Mouse (Mus musculus): ENCODE results near the gene Ptcra. TPM values are rescaled to one million over a fixed set of nuclear protein-coding genes. Genes with fewer than 3 reads are reported as not detected.

The Ptcra gene
- 0.24 and 0.34 TPM in 2 replicates for polyA plus RNA-seq (2014; fragmentation: Nextera tagmentation; extraction: Ambion mirVana)

DNA sequence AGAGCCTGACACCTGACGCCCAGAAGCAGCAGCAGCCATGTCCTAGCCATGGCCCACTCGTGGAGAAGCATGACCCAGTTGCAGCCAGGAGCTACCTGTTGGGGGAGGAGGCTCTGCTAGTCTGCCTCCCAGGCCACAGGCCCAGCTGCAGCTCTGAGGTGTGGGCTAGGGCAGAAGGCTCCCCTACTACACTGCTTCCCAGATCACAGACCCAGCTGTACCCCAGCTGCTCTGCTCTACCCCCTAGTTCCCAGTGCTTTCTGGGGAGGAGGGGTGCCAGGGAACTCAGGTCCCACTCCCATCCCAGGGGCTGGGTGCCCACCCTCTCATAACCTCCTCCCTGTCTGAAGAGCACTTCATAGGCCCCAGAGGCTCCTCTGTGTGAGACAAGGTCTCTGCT lies at the start of gene Ptcra:
Ptcra (minus strand) TSS at position 169 of the 400 bp plus-strand sequence.
- Histone ChIP-seq H3K27me3 (ENCODE audit: control insufficient read depth, insufficient read depth, low read length) (peaks cover 3% of the 10 kb centered on the region; the same call in 1 of the 2 replicates), H3K27ac (ENCODE audit: low read depth, low read length) (no peak within 1 kb of the TSS), H3K4me1 (ENCODE audit: control insufficient read depth, insufficient read depth, low read length) (no peaks in the 10 kb centered on the region), H3K36me3 (ENCODE audit: control insufficient read depth, insufficient read depth, low read length) (no peaks in the 10 kb centered on the region), H3K9me3 (replicated peaks; ENCODE audit: control insufficient read depth, low read length) (no peaks in the 10 kb centered on the region), H3K9ac (ENCODE audit: low read depth, low read length) (no peak within 1 kb of the TSS), H3K4me2 (no peak within 1 kb of the TSS), H3K4me3 (ENCODE audit: low read depth, low read length) (no peak within 1 kb of the TSS)
- 52% methylated on average over 2 of the region's 2 CpGs for WGBS (ENCODE audit: insufficient replicate concordance)
- ATAC-seq (replicated peaks; ENCODE audit: insufficient number of reproducible peaks, low FRiP score, low TSS enrichment): 0 out of 2 replicates have a peak, but pooled peaks have one; percentile 35

DNA sequence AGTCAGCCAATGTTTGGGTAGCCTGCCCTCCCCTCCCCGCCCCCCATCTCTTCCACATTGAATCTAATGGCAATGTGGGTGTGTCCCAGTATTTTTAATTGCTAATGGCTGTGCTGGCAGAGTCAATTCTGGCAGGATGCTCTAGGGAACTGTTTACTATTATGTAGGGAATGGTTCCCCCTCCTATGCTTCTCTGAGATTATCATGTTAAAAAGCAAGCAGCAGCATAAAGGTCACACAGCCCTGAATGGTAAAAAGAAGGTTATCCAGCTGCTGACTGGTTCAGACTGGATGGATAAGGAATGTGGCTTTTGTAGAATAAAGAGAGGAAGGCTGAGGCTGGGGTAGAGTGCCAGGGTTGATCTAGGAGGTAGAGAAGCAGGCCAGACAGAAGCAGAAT lies 48.9 kb upstream of the Ptcra start:
- Histone ChIP-seq H3K4me3 (ENCODE audit: low read depth, low read length) (no peak overlapping the region), H3K27me3 (ENCODE audit: control insufficient read depth, insufficient read depth, low read length) (no peaks in the 10 kb centered on the region), H3K36me3 (ENCODE audit: control insufficient read depth, insufficient read depth, low read length) (0 out of 2 replicates have a peak, but pooled peaks cover 3% of the 10 kb centered on the region), H3K9ac (ENCODE audit: low read depth, low read length) (no peak overlapping the region), H3K9me3 (replicated peaks; ENCODE audit: control insufficient read depth, low read length) (no peaks in the 10 kb centered on the region), H3K27ac (ENCODE audit: low read depth, low read length) (no peak overlapping the region), H3K4me2 (no peak overlapping the region), H3K4me1 (ENCODE audit: control insufficient read depth, insufficient read depth, low read length) (no peaks in the 10 kb centered on the region)
- 81% methylated on average over 1 of the region's 1 CpGs for WGBS (ENCODE audit: insufficient replicate concordance)
- ATAC-seq (replicated peaks; ENCODE audit: insufficient number of reproducible peaks, low FRiP score, low TSS enrichment): no peak

DNA sequence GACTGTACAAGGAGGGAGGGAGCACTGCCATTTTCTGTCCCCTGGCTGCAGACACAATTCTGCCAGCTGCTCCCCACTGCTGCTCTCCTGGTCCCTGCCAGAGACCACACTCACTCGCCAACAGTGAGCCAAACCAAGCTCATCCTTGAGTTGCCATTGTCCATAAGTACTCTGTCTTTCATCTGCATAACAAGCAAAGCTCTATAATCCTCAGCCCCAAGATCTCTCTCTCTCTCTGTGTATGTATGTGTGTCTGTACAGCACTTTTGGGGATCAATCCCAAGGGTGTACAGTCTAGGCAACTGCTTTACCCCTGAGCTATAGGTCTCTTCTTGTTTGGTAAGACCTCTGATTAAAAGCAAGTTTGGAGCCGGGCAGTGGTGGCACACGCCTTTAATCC lies 47.2 kb upstream of the Ptcra start:
- no peak overlapping the region for H3K9ac ChIP-seq (ENCODE audit: low read depth, low read length)
- ATAC-seq (replicated peaks; ENCODE audit: insufficient number of reproducible peaks, low FRiP score, low TSS enrichment): no peak
- no peak overlapping the region for H3K4me3 ChIP-seq (ENCODE audit: low read depth, low read length)
- H3K36me3 ChIP-seq (ENCODE audit: control insufficient read depth, insufficient read depth, low read length): peaks cover 8% of the 10 kb centered on the region
- H3K27ac ChIP-seq (ENCODE audit: low read depth, low read length): no peak overlapping the region
- no peaks in the 10 kb centered on the region for H3K9me3 ChIP-seq (replicated peaks; ENCODE audit: control insufficient read depth, low read length)
- no peaks in the 10 kb centered on the region for H3K4me1 ChIP-seq (ENCODE audit: control insufficient read depth, insufficient read depth, low read length)
- WGBS (ENCODE audit: insufficient replicate concordance): 85% methylated on average over 3 of the region's 3 CpGs
- H3K4me2 ChIP-seq: no peak overlapping the region
- H3K27me3 ChIP-seq (ENCODE audit: control insufficient read depth, insufficient read depth, low read length): no peaks in the 10 kb centered on the region

DNA sequence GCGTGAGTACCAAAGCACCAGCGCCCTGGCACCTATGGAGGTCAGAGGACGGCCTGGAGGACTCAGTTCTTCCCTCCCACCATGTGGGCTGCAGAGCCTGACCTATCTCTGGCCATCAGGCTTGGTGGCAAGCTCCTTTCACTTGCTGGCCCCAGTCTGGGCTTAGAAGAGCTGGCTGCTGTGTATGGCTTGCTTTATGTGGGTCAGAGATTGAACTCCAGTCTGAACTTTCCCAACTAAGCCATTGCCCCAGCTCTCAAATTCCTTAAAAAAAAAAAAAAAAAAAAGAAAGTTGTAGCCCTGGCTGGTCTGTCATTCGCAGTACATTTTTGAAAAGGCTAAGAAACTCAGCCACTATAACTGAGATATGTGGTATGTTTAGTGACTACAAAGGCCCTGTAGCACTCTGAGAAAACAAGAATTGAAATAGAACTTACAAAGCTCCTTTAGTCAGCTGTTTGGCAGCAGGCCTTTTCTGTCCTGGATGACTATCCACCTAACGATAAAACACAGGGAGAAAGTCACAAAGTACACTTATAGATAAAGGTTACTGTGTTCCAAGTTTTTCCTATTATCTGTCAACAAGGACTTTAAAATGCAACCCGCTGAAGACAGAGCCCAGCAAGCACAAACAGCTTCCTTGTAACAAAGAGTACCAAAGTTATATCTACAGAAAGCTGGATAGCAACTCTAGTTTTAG lies 45.8 kb upstream of the Ptcra start:
- 79% methylated on average over 6 of the region's 6 CpGs for WGBS (ENCODE audit: insufficient replicate concordance)
- peaks cover 11% of the 10 kb centered on the region for H3K36me3 ChIP-seq (ENCODE audit: control insufficient read depth, insufficient read depth, low read length)
- ATAC-seq (replicated peaks; ENCODE audit: insufficient number of reproducible peaks, low FRiP score, low TSS enrichment): no peak
- H3K9me3 ChIP-seq (replicated peaks; ENCODE audit: control insufficient read depth, low read length): no peaks in the 10 kb centered on the region
- H3K4me3 ChIP-seq (ENCODE audit: low read depth, low read length): no peak overlapping the region
- H3K27ac ChIP-seq (ENCODE audit: low read depth, low read length): no peak overlapping the region
- no peak overlapping the region for H3K4me2 ChIP-seq
- H3K9ac ChIP-seq (ENCODE audit: low read depth, low read length): no peak overlapping the region
- H3K27me3 ChIP-seq (ENCODE audit: control insufficient read depth, insufficient read depth, low read length): no peaks in the 10 kb centered on the region
- H3K4me1 ChIP-seq (ENCODE audit: control insufficient read depth, insufficient read depth, low read length): no peaks in the 10 kb centered on the region

DNA sequence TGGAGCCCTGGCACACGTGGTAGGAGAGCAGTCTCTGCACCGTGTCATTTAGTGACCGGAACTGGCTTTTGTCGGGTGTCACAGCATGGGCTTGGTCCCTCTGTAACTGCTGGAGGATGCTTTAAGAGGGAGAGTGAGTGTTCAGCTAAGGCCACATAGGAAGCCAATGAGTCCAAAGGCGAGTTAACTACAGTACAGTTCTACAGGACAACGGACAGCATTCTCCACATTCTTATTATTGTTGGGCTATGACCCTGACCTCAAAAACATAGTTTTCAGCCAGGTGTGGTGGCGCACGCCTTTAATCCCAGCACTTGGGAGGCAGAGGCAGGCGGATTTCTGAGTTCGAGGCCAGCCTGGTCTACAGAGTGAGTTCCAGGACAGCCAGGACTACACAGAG lies 44.9 kb upstream of the Ptcra start:
- H3K9ac ChIP-seq (ENCODE audit: low read depth, low read length): no peak overlapping the region
- 89% methylated on average over 10 of the region's 10 CpGs for WGBS (ENCODE audit: insufficient replicate concordance)
- H3K27me3 ChIP-seq (ENCODE audit: control insufficient read depth, insufficient read depth, low read length): no peaks in the 10 kb centered on the region
- H3K4me3 ChIP-seq (ENCODE audit: low read depth, low read length): no peak overlapping the region
- no peak for ATAC-seq (replicated peaks; ENCODE audit: insufficient number of reproducible peaks, low FRiP score, low TSS enrichment)
- H3K4me2 ChIP-seq: no peak overlapping the region
- H3K9me3 ChIP-seq (replicated peaks; ENCODE audit: control insufficient read depth, low read length): no peaks in the 10 kb centered on the region
- no peaks in the 10 kb centered on the region for H3K4me1 ChIP-seq (ENCODE audit: control insufficient read depth, insufficient read depth, low read length)
- H3K36me3 ChIP-seq (ENCODE audit: control insufficient read depth, insufficient read depth, low read length): peaks cover 7% of the 10 kb centered on the region
- no peak overlapping the region for H3K27ac ChIP-seq (ENCODE audit: low read depth, low read length)

DNA sequence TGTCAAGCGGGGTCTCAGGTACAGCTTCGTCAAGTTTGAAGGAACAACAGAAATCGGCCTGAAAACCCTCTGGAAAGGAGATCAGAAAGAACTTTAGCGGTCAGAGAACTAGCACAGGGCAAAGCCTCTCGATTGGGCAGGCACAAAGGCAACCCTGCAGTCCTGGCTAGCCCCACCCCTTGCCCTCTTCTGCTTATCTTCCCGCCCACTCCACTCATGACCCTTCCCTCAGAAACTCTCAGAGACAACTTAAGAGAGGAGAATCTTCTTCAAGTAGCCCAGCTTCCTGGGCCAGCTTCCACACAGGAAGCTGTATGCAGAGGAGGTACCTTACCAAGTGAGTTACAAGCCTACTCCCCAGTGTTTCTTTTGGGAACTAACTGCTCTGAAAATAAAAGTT lies 38.2 kb upstream of the Ptcra start:
- no peak overlapping the region for H3K9ac ChIP-seq (ENCODE audit: low read depth, low read length)
- 0 out of 2 replicates have a peak, but pooled peaks cover 3% of the 10 kb centered on the region for H3K4me1 ChIP-seq (ENCODE audit: control insufficient read depth, insufficient read depth, low read length)
- H3K36me3 ChIP-seq (ENCODE audit: control insufficient read depth, insufficient read depth, low read length): peaks cover 12% of the 10 kb centered on the region
- no peak overlapping the region for H3K4me3 ChIP-seq (ENCODE audit: low read depth, low read length)
- H3K27me3 ChIP-seq (ENCODE audit: control insufficient read depth, insufficient read depth, low read length): no peaks in the 10 kb centered on the region
- H3K9me3 ChIP-seq (replicated peaks; ENCODE audit: control insufficient read depth, low read length): no peaks in the 10 kb centered on the region
- no peak for ATAC-seq (replicated peaks; ENCODE audit: insufficient number of reproducible peaks, low FRiP score, low TSS enrichment)
- no peak overlapping the region for H3K27ac ChIP-seq (ENCODE audit: low read depth, low read length)
- H3K4me2 ChIP-seq: no peak overlapping the region
- 81% methylated on average over 6 of the region's 6 CpGs for WGBS (ENCODE audit: insufficient replicate concordance)

DNA sequence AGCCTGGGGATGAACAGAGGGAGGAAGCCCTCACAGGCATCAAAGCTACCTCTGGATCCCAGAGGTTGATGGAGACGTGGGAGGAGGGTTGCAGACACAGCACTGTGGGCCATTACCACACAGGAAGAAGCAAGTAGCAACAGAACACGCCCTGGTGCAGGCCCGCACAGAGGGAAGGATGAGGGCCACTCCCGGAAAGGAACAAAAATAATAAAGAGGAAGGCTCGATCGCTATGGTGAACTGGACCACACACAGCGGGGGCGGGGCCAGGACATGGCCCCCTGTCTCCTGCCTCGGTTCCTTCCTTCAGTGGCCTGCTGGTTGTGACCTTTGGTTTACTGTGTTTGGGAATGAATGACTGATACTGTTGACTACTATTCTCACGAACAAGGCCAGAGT lies 36.2 kb upstream of the Ptcra start:
- H3K9ac ChIP-seq (ENCODE audit: low read depth, low read length): no peak overlapping the region
- no peak overlapping the region for H3K4me3 ChIP-seq (ENCODE audit: low read depth, low read length)
- 0 out of 2 replicates have a peak, but pooled peaks cover 3% of the 10 kb centered on the region for H3K4me1 ChIP-seq (ENCODE audit: control insufficient read depth, insufficient read depth, low read length)
- WGBS (ENCODE audit: insufficient replicate concordance): 83% methylated on average over 10 of the region's 10 CpGs
- H3K4me2 ChIP-seq: no peak overlapping the region
- no peak for ATAC-seq (replicated peaks; ENCODE audit: insufficient number of reproducible peaks, low FRiP score, low TSS enrichment)
- no peaks in the 10 kb centered on the region for H3K27me3 ChIP-seq (ENCODE audit: control insufficient read depth, insufficient read depth, low read length)
- no peaks in the 10 kb centered on the region for H3K9me3 ChIP-seq (replicated peaks; ENCODE audit: control insufficient read depth, low read length)
- no peak overlapping the region for H3K27ac ChIP-seq (ENCODE audit: low read depth, low read length)
- peaks cover 8% of the 10 kb centered on the region for H3K36me3 ChIP-seq (ENCODE audit: control insufficient read depth, insufficient read depth, low read length)

DNA sequence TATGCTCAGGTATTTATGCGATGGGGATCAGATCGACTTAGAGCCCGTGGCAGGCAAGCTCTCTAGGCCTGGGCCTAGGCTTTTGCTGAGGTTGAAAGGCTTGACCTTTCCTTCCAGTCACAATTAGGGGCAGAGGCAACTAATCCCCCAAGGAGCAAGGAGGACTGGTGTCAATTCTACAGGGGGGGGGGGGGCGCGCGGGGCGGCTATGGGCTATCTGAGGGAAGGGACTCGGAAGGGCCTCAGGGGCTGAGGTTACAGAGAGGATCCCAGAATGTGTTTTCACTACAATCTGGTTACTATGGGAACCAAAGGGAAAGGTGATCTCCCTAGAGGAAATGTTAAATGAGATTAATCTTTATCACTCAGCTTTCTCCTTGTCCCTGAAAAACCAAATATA lies 33.9 kb upstream of the Ptcra start:
- Histone ChIP-seq H3K27ac (ENCODE audit: low read depth, low read length) (no peak overlapping the region), H3K4me1 (ENCODE audit: control insufficient read depth, insufficient read depth, low read length) (0 out of 2 replicates have a peak, but pooled peaks cover 3% of the 10 kb centered on the region), H3K27me3 (ENCODE audit: control insufficient read depth, insufficient read depth, low read length) (no peaks in the 10 kb centered on the region), H3K9me3 (replicated peaks; ENCODE audit: control insufficient read depth, low read length) (no peaks in the 10 kb centered on the region), H3K4me2 (no peak overlapping the region), H3K9ac (ENCODE audit: low read depth, low read length) (no peak overlapping the region), H3K36me3 (ENCODE audit: control insufficient read depth, insufficient read depth, low read length) (peaks cover 8% of the 10 kb centered on the region), H3K4me3 (ENCODE audit: low read depth, low read length) (no peak overlapping the region)
- ATAC-seq (replicated peaks; ENCODE audit: insufficient number of reproducible peaks, low FRiP score, low TSS enrichment): no peak
- WGBS (ENCODE audit: insufficient replicate concordance): 22% methylated on average over 8 of the region's 8 CpGs

DNA sequence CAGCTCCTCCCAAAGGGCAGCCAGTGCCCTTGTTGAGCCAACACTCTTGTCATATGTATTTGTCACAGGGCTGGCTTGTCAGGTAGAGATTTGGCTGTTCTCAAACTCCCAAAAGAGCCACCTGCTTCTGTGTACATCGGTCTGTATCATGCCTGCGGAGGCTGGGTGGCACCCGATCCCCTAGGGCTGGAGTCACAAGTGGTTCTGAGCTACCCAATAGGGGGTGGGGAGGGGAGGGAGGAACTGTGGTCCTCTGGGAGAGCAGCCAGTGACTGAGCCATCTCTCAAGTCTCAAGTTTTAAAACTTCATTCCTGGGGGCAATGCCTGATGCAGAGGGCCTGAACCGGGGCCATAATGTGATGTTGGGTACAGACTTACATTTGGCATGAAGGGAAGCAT lies 33.2 kb upstream of the Ptcra start:
- Histone ChIP-seq H3K4me3 (ENCODE audit: low read depth, low read length) (no peak overlapping the region), H3K9me3 (replicated peaks; ENCODE audit: control insufficient read depth, low read length) (no peaks in the 10 kb centered on the region), H3K4me2 (no peak overlapping the region), H3K9ac (ENCODE audit: low read depth, low read length) (no peak overlapping the region), H3K27ac (ENCODE audit: low read depth, low read length) (no peak overlapping the region), H3K36me3 (ENCODE audit: control insufficient read depth, insufficient read depth, low read length) (peaks cover 8% of the 10 kb centered on the region), H3K4me1 (ENCODE audit: control insufficient read depth, insufficient read depth, low read length) (0 out of 2 replicates have a peak, but pooled peaks cover 3% of the 10 kb centered on the region), H3K27me3 (ENCODE audit: control insufficient read depth, insufficient read depth, low read length) (no peaks in the 10 kb centered on the region)
- WGBS (ENCODE audit: insufficient replicate concordance): 80% methylated on average over 4 of the region's 4 CpGs
- ATAC-seq (replicated peaks; ENCODE audit: insufficient number of reproducible peaks, low FRiP score, low TSS enrichment): no peak
